Mouse (Mus musculus) E14TG2a.4 (cell line): ENCODE measurements around the gene Lepr.

ENCODE experiments used
- CTCF ChIP-seq: conservative IDR thresholded peaks from 2 replicates; pipeline ENCODE4 v1.5.1; 2014; ENCODE audit warnings: low read length
- POU5F1 ChIP-seq: IDR thresholded peaks from 2 replicates; pipeline ENCODE4 v1.6.1; 2014; ENCODE audit warnings: low read length, borderline replicate concordance

GRCm38 (mm10) chr4:101705325-101705724, 11.9 kb upstream of the Lepr start:
- TF ChIP-seq CTCF (no peak), POU5F1 (no peak)
